Mouse (Mus musculus) MEL (cell line): ENCODE results near the gene Mrpl58. TPM values are rescaled to one million over a fixed set of nuclear protein-coding genes. Genes with fewer than 3 reads are reported as not detected.

Source experiments
- DNase-seq: peaks from one replicate; pipeline ENCODE4 v3.0.0; 2011; ENCODE audit warnings: low read depth, low spot score
- H3K27ac ChIP-seq: 2 replicates; pipeline ENCODE4 v1.5.1; 2012; ENCODE audit warnings: low read depth, mild to moderate bottlenecking, control low read depth, low read length, moderate library complexity; ENCODE audit not compliant: control insufficient read depth
- H3K27me3 ChIP-seq, 2 experiments: fragments of 150-350 bp in 1 of 2; sonication (generic) in 1 of 2; 2 replicates each; pipeline ENCODE4 v1.6.1; 2012; ENCODE audit warnings: low read length in 2 of 2, mild to moderate bottlenecking in 2 of 2, improper control_type of control experiment in 1 of 2, moderate library complexity in 1 of 2; ENCODE audit not compliant: insufficient read depth in 2 of 2, control insufficient read depth in 1 of 2
- H3K36me3 ChIP-seq, 2 experiments: 2 replicates each; pipeline ENCODE4 v1.6.1; 2012 to 2014; ENCODE audit warnings: low read length in 2 of 2, improper control_type of control experiment in 1 of 2, inconsistent platforms in 1 of 2, mild to moderate bottlenecking in 1 of 2; ENCODE audit not compliant: insufficient read depth in 2 of 2, control insufficient read depth in 1 of 2
- H3K4me1 ChIP-seq, 2 experiments: fragments of 150-350 bp in 1 of 2; sonication (generic) in 1 of 2; 2 replicates each; pipeline ENCODE4 v1.6.1; 2012; ENCODE audit warnings: low read length in 2 of 2, improper control_type of control experiment in 1 of 2, mild to moderate bottlenecking in 1 of 2; ENCODE audit not compliant: insufficient read depth in 2 of 2, control insufficient read depth in 1 of 2
- H3K4me3 ChIP-seq, 2 experiments: fragments of 150-350 bp in 1 of 2; sonication (generic) in 1 of 2; 2 replicates each; pipeline ENCODE4 v1.5.1; 2012; ENCODE audit warnings: low read depth in 2 of 2, low read length in 2 of 2, mild to moderate bottlenecking in 2 of 2, moderate library complexity in 2 of 2, control low read depth in 1 of 2, improper control_type of control experiment in 1 of 2; ENCODE audit not compliant: control insufficient read depth in 1 of 2, insufficient read depth in 1 of 2
- H3K79me2 ChIP-seq: 2 replicates; pipeline ENCODE4 v1.6.1; 2012; ENCODE audit warnings: mild to moderate bottlenecking, low read length, moderate library complexity; ENCODE audit not compliant: control insufficient read depth, poor library complexity, insufficient read depth
- H3K9ac ChIP-seq: 2 replicates; pipeline ENCODE4 v1.6.1; 2012; ENCODE audit warnings: low read depth, mild to moderate bottlenecking, control low read depth, low read length, moderate library complexity; ENCODE audit not compliant: control insufficient read depth, poor library complexity, severe bottlenecking
- H3K9me3 ChIP-seq: fragments of 150-350 bp; sonication (generic); replicated peaks from 2 replicates; pipeline ENCODE4 v1.6.1; 2012; ENCODE audit warnings: mild to moderate bottlenecking, low read length, improper control_type of control experiment, moderate library complexity; ENCODE audit not compliant: insufficient read depth
- BHLHE40 ChIP-seq: IDR thresholded peaks from 2 replicates; pipeline ENCODE4 v1.6.1; 2012; ENCODE audit warnings: low read depth, mild to moderate bottlenecking, inconsistent platforms, low read length, improper control_type of control experiment, borderline replicate concordance
- CHD1 ChIP-seq: IDR thresholded peaks from 2 replicates; pipeline ENCODE4 v1.6.1; 2012; ENCODE audit warnings: low read depth, mild to moderate bottlenecking, inconsistent platforms, low read length, improper control_type of control experiment
- CHD2 ChIP-seq: IDR thresholded peaks from 2 replicates; pipeline ENCODE4 v1.6.1; 2011; ENCODE audit warnings: low read length, improper control_type of control experiment
- CTCF ChIP-seq, 3 experiments: IDR thresholded peaks in 2 of 3; conservative IDR thresholded peaks in 1 of 3; 2 replicates each; pipeline ENCODE4 v1.5.1; 2011 to 2012; ENCODE audit warnings: low read length in 3 of 3, low read depth in 2 of 3, mild to moderate bottlenecking in 2 of 3, improper control_type of control experiment in 1 of 3, inconsistent platforms in 1 of 3, mixed read lengths in 1 of 3, moderate library complexity in 1 of 3; ENCODE audit not compliant: control insufficient read depth in 1 of 3, insufficient read depth in 1 of 3, poor library complexity in 1 of 3, severe bottlenecking in 1 of 3
- E2F4 ChIP-seq: IDR thresholded peaks from 2 replicates; pipeline ENCODE4 v1.6.1; 2011; ENCODE audit warnings: low read depth, low read length, improper control_type of control experiment, borderline replicate concordance
- ELF1 ChIP-seq: IDR thresholded peaks from 2 replicates; pipeline ENCODE4 v1.6.1; 2014; ENCODE audit warnings: low read depth, mild to moderate bottlenecking, inconsistent platforms, low read length, improper control_type of control experiment, moderate library complexity
- EP300 ChIP-seq, 2 experiments: IDR thresholded peaks; 2 replicates each; pipeline ENCODE4 v1.6.1; 2011; ENCODE audit warnings: improper control_type of control experiment in 2 of 2, low read length in 2 of 2, low read depth in 1 of 2, mild to moderate bottlenecking in 1 of 2
- ETS1 ChIP-seq: IDR thresholded peaks from 2 replicates; pipeline ENCODE4 v1.6.1; 2012; ENCODE audit warnings: low read depth, mild to moderate bottlenecking, inconsistent platforms, low read length, improper control_type of control experiment, moderate library complexity
- GABPA ChIP-seq: IDR thresholded peaks from 2 replicates; pipeline ENCODE4 v1.6.1; 2012; ENCODE audit warnings: low read depth, mild to moderate bottlenecking, inconsistent platforms, low read length, improper control_type of control experiment, moderate library complexity
- GATA1 ChIP-seq: IDR thresholded peaks from 2 replicates; pipeline ENCODE4 v1.6.1; 2011; ENCODE audit warnings: low read depth, low read length, improper control_type of control experiment
- HCFC1 ChIP-seq: IDR thresholded peaks from 2 replicates; pipeline ENCODE4 v1.6.1; 2012; ENCODE audit warnings: low read depth, mild to moderate bottlenecking, inconsistent platforms, low read length, improper control_type of control experiment, moderate library complexity
- JUND ChIP-seq: IDR thresholded peaks from 2 replicates; pipeline ENCODE4 v1.6.1; 2011; ENCODE audit warnings: low read depth, mild to moderate bottlenecking, improper control_type of control experiment, low read length
- MAFK ChIP-seq: IDR thresholded peaks from 2 replicates; pipeline ENCODE4 v1.6.1; 2011; ENCODE audit warnings: low read depth, mild to moderate bottlenecking, low read length, improper control_type of control experiment, borderline replicate concordance
- MAX ChIP-seq: IDR thresholded peaks from 2 replicates; pipeline ENCODE4 v1.6.1; 2011; ENCODE audit warnings: low read length, improper control_type of control experiment
- MAZ ChIP-seq: IDR thresholded peaks from 2 replicates; pipeline ENCODE4 v1.6.1; 2012; ENCODE audit warnings: low read depth, mild to moderate bottlenecking, inconsistent platforms, low read length, improper control_type of control experiment
- MXI1 ChIP-seq: IDR thresholded peaks from 2 replicates; pipeline ENCODE4 v1.6.1; 2011; ENCODE audit warnings: mild to moderate bottlenecking, low read depth, low read length, improper control_type of control experiment
- MYB ChIP-seq: IDR thresholded peaks from 2 replicates; pipeline ENCODE4 v1.6.1; 2011; ENCODE audit warnings: mild to moderate bottlenecking, low read depth, low read length, improper control_type of control experiment
- NELFE ChIP-seq: IDR thresholded peaks from 2 replicates; pipeline ENCODE4 v1.6.1; 2011; ENCODE audit warnings: low read depth, low read length, improper control_type of control experiment
- NRF1 ChIP-seq: IDR thresholded peaks from 2 replicates; pipeline ENCODE4 v1.6.1; 2014; ENCODE audit warnings: low read depth, mild to moderate bottlenecking, inconsistent platforms, low read length, improper control_type of control experiment, moderate library complexity; ENCODE audit not compliant: poor library complexity, insufficient read depth, severe bottlenecking
- POLR2A ChIP-seq, 2 experiments: IDR thresholded peaks; 2 replicates each; pipeline ENCODE4 v1.6.1; 2011 to 2012; ENCODE audit warnings: low read length in 2 of 2, mild to moderate bottlenecking in 2 of 2, control low read depth in 1 of 2, improper control_type of control experiment in 1 of 2, low read depth in 1 of 2, moderate library complexity in 1 of 2; ENCODE audit not compliant: control insufficient read depth in 1 of 2, insufficient read depth in 1 of 2, poor library complexity in 1 of 2
- POLR2AphosphoS2 ChIP-seq: IDR thresholded peaks from 2 replicates; pipeline ENCODE4 v1.6.1; 2011; ENCODE audit warnings: low read length, improper control_type of control experiment
- POLR2AphosphoS5 ChIP-seq: IDR thresholded peaks from 2 replicates; pipeline ENCODE4 v1.6.1; 2012; ENCODE audit warnings: low read depth, borderline replicate concordance, mild to moderate bottlenecking, inconsistent platforms, low read length, moderate library complexity, mixed read lengths
- RAD21 ChIP-seq: IDR thresholded peaks from 2 replicates; pipeline ENCODE4 v1.6.1; 2011; ENCODE audit warnings: mild to moderate bottlenecking, low read depth, low read length, improper control_type of control experiment
- RCOR1 ChIP-seq: IDR thresholded peaks from 2 replicates; pipeline ENCODE4 v1.6.1; 2012; ENCODE audit warnings: low read depth, mild to moderate bottlenecking, inconsistent platforms, low read length, improper control_type of control experiment
- SIN3A ChIP-seq: IDR thresholded peaks from 2 replicates; pipeline ENCODE4 v1.6.1; 2012; ENCODE audit warnings: low read length, improper control_type of control experiment, inconsistent platforms
- SMC3 ChIP-seq: IDR thresholded peaks from 2 replicates; pipeline ENCODE4 v1.6.1; 2011; ENCODE audit warnings: low read depth, low read length, improper control_type of control experiment
- TAL1 ChIP-seq: IDR thresholded peaks from 2 replicates; pipeline ENCODE4 v1.6.1; 2012; ENCODE audit warnings: mild to moderate bottlenecking, inconsistent platforms, low read length, moderate library complexity, mixed read lengths
- TBP ChIP-seq: IDR thresholded peaks from 2 replicates; pipeline ENCODE4 v1.8.0; 2011; ENCODE audit warnings: low read depth, low read length, improper control_type of control experiment
- TCF12 ChIP-seq: IDR thresholded peaks from 2 replicates; pipeline ENCODE4 v1.6.1; 2014; ENCODE audit warnings: low read depth, mild to moderate bottlenecking, inconsistent platforms, low read length, improper control_type of control experiment, moderate library complexity
- UBTF ChIP-seq: IDR thresholded peaks from 2 replicates; pipeline ENCODE4 v1.6.1; 2012; ENCODE audit warnings: low read depth, mild to moderate bottlenecking, inconsistent platforms, low read length, improper control_type of control experiment, moderate library complexity, borderline replicate concordance; ENCODE audit not compliant: insufficient read depth
- USF1 ChIP-seq: IDR thresholded peaks from 2 replicates; pipeline ENCODE4 v1.6.1; 2014; ENCODE audit warnings: low read depth, mild to moderate bottlenecking, inconsistent platforms, low read length, improper control_type of control experiment, moderate library complexity
- USF2 ChIP-seq, 2 experiments: IDR thresholded peaks; 2 replicates each; pipeline ENCODE4 v1.6.1; 2011 to 2012; ENCODE audit warnings: improper control_type of control experiment in 2 of 2, low read length in 2 of 2, borderline replicate concordance in 1 of 2, inconsistent platforms in 1 of 2, low read depth in 1 of 2, mild to moderate bottlenecking in 1 of 2; ENCODE audit not compliant: insufficient read depth in 1 of 2
- ZC3H11A ChIP-seq: IDR thresholded peaks from 2 replicates; pipeline ENCODE4 v1.6.1; 2012; ENCODE audit warnings: low read depth, mild to moderate bottlenecking, inconsistent platforms, low read length, improper control_type of control experiment
- ZKSCAN1 ChIP-seq: IDR thresholded peaks from 2 replicates; pipeline ENCODE4 v1.6.1; 2012; ENCODE audit warnings: low read depth, mild to moderate bottlenecking, inconsistent platforms, low read length, improper control_type of control experiment, moderate library complexity
- ZMIZ1 ChIP-seq: IDR thresholded peaks from 2 replicates; pipeline ENCODE4 v1.6.1; 2012; ENCODE audit warnings: low read depth, mild to moderate bottlenecking, inconsistent platforms, low read length, improper control_type of control experiment, moderate library complexity
- ZNF384 ChIP-seq: IDR thresholded peaks from 2 replicates; pipeline ENCODE4 v1.6.1; 2012; ENCODE audit warnings: low read depth, mild to moderate bottlenecking, inconsistent platforms, low read length, improper control_type of control experiment
- polyA plus RNA-seq, 2 experiments: library from polyadenylated mRNA; stranded (reverse) in 1 of 2; unstranded in 1 of 2; fragments of >175 nt in 1 of 2; fragments of >200 nt in 1 of 2; gene quantifications; 2 replicates each; pipeline versions ENCODE4 v1.2.1 to v1.2.4; 2012; ENCODE audit warnings: low replicate concordance in 2 of 2, low read depth in 1 of 2; ENCODE audit not compliant: insufficient read length in 2 of 2, insufficient read depth in 1 of 2, missing spikeins in 1 of 2
- total RNA-seq: library from RNA; depleted of rRNA; stranded (reverse); fragments of 300-350 nt; gene quantifications from 2 replicates; pipeline ENCODE4 v1.2.3, GENCODE M21; 2012

Gene Mrpl58
- total and polyA plus RNA-seq, 3 experiments: 137 TPM; not detected in 1

DNA sequence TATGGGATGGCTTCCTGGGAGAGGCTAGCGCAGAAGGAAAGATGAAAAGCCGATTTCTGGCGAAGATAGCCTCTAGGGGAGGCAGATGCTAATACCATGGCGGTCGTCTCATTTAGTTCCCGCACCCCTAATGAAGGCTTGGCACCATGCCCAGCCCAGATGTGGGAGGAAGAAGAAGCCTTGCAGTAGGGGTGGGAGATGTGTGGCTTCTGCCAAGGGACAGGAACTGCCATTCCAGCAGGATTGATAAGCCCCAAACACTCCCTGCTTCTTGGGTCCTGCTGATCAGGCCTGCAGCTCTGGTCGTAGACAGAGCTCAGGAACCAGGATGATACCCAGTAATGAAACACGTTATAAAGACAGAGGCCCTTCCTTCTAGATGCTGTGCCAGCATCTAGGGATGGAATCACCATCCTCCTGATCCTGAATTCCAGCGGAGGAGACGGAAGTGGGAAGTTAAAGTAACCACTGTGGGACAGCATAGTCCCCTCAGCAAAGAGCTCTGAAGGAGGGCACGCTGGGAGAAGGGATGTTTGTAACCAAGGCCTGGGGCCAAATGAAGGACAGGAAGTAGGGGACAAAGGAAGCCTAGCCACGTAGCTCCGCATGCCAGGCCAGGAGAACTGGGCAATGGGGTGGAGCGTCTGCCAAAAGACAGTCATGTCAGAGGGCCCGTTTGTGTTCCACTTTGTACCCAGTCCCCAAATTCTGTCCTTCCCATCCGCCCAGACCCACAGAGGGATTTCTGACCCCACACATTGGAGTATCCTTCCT, 19.7 kb upstream of the Mrpl58 start:
- peaks cover 4% of the 10 kb centered on the region; the same call in 1 of the 2 replicates for H3K79me2 ChIP-seq
- DNase-seq: peak; percentile 93
- H3K27me3 ChIP-seq: no peaks in the 10 kb centered on the region
- peak overlapping the region; percentile 28 for H3K9ac ChIP-seq
- no peaks in the 10 kb centered on the region for H3K9me3 ChIP-seq
- peaks cover 0 to 9% of the 10 kb centered on the region in 2 experiments; a peak in 2 of 4 replicates for H3K36me3 ChIP-seq
- peak overlapping the region in 1 of 2 experiments; percentile 4; a peak in 2 of 4 replicates for H3K4me3 ChIP-seq
- H3K27ac ChIP-seq: peak overlapping the region; percentile 6; the same call in 1 of the 2 replicates
- peaks cover 8 to 22% of the 10 kb centered on the region in 2 experiments; a peak in 3 of 4 replicates for H3K4me1 ChIP-seq
- TF ChIP-seq POLR2A (IDR thresholded peaks at IDR 0.05; ENCODE audit: control insufficient read depth in 1 of 2, insufficient read depth in 1 of 2, low read depth in 1 of 2, low read length in 2 of 2, poor library complexity in 1 of 2) (no peak), TBP (0 out of 2 replicates have a peak, but pooled peaks have one; percentile 54), CHD2 (no peak), MYB (0 out of 2 replicates have a peak, but pooled peaks have one; percentile 6), TAL1 (no peak), MXI1 (peak; percentile 30; the same call in 1 of the 2 replicates), E2F4 (no peak), POLR2AphosphoS2 (no peak), TCF12 (peak; percentile 61), RCOR1 (peak; percentile 59), MAX (peak; percentile 47), SIN3A (peak; percentile 70; the same call in 1 of the 2 replicates), ZMIZ1 (no peak), CTCF (IDR thresholded peaks at IDR 0.05 in 2 of 3, conservative IDR thresholded peaks at IDR 0.05 in 1 of 3; ENCODE audit: control insufficient read depth in 1 of 3, insufficient read depth in 1 of 3, low read depth in 2 of 3, low read length in 3 of 3, poor library complexity in 1 of 3, severe bottlenecking in 1 of 3) (no peak), HCFC1 (0 out of 2 replicates have a peak, but pooled peaks have one; percentile 34), USF1 (no peak), JUND (no peak), USF2 (IDR thresholded peaks at IDR 0.05; ENCODE audit: borderline replicate concordance in 1 of 2, insufficient read depth in 1 of 2, low read depth in 1 of 2, low read length in 2 of 2) (no peak), MAFK (no peak), ZNF384 (no peak), CHD1 (no peak), ELF1 (peak; percentile 55; the same call in 1 of the 2 replicates), GATA1 (peak; percentile 72), MAZ (no peak), NRF1 (no peak), BHLHE40 (no peak), RAD21 (no peak), ETS1 (peak; percentile 73), ZKSCAN1 (no peak), UBTF (no peak), NELFE (no peak), EP300 (IDR thresholded peaks at IDR 0.05; ENCODE audit: low read depth in 1 of 2, low read length in 2 of 2) (peak; percentile 64 to 72), SMC3 (no peak), POLR2AphosphoS5 (no peak), GABPA (no peak), ZC3H11A (no peak)
